Mouse (Mus musculus): ENCODE measurements around the gene Alg1. TPM values are rescaled to one million over a fixed set of nuclear protein-coding genes. Genes with fewer than 3 reads are reported as not detected.
"Not testable (repeated sequence)": the region's sequence is repeated elsewhere in the genome, so short reads cannot be mapped to it uniquely, and the experiment has no call there.

Gene Alg1
- polyA plus RNA-seq, 1 experiment from 2014 or later, result 36.8 TPM

GRCm38 (mm10) chr16:5221403-5221802 lies 12.0 kb upstream of the Alg1 start:
- no peaks in the 10 kb centered on the region for H3K36me3 ChIP-seq (ENCODE audit: control insufficient read depth, insufficient read depth, low read length)
- 57% methylated on average over 4 of the region's 4 CpGs for WGBS

GRCm38 (mm10) chr16:5222140-5222539 lies 11.3 kb upstream of the Alg1 start, which contains the start of gene AU021092:
Gene AU021092, minus strand, starts transcription at chr16:5222299.
- no peak for DNase-seq (ENCODE audit: low spot score)
- 69% methylated on average over 6 of the region's 6 CpGs for WGBS
- no peak within 1 kb of the TSS for H3K4me3 ChIP-seq (ENCODE audit: low read depth, low read length)
- no peaks in the 10 kb centered on the region for H3K9me3 ChIP-seq (ENCODE audit: control insufficient read depth, low read length)
- no peaks in the 10 kb centered on the region for H3K36me3 ChIP-seq (ENCODE audit: control insufficient read depth, insufficient read depth, low read length)
- 0 out of 2 replicates have a peak, but pooled peaks cover 3% of the 10 kb centered on the region for H3K27me3 ChIP-seq (replicated peaks; ENCODE audit: control insufficient read depth, insufficient read depth, low read length)
- no peak; the same call in 1 of the 2 replicates for ATAC-seq (ENCODE audit: low read depth)
- no peak within 1 kb of the TSS for H3K27ac ChIP-seq (replicated peaks; ENCODE audit: low read depth, low read length)
- no peak within 1 kb of the TSS for H3K9ac ChIP-seq (ENCODE audit: low read depth, low read length)
- H3K4me1 ChIP-seq (ENCODE audit: control insufficient read depth, insufficient read depth, low read length), result no peaks in the 10 kb centered on the region
- no peak within 1 kb of the TSS for H3K4me2 ChIP-seq (ENCODE audit: low read depth, low read length)

More at GRCm38 (mm10) chr16:5221403-5221802, 12.0 kb upstream of the Alg1 start:
- Histone ChIP-seq H3K4me3 (ENCODE audit: low read depth, low read length) (no peak overlapping the region), H3K27me3 (replicated peaks; ENCODE audit: control insufficient read depth, insufficient read depth, low read length) (0 out of 2 replicates have a peak, but pooled peaks cover 3% of the 10 kb centered on the region), H3K4me1 (ENCODE audit: control insufficient read depth, insufficient read depth, low read length) (no peaks in the 10 kb centered on the region), H3K9ac (ENCODE audit: low read depth, low read length) (no peak overlapping the region), H3K27ac (replicated peaks; ENCODE audit: low read depth, low read length) (no peak overlapping the region), H3K4me2 (ENCODE audit: low read depth, low read length) (no peak overlapping the region), H3K9me3 (ENCODE audit: control insufficient read depth, low read length) (no peaks in the 10 kb centered on the region)
- peak; percentile 28 for DNase-seq (ENCODE audit: low spot score)
- ATAC-seq (ENCODE audit: low read depth), result peak; percentile 26; the same call in 1 of the 2 replicates

DNA sequence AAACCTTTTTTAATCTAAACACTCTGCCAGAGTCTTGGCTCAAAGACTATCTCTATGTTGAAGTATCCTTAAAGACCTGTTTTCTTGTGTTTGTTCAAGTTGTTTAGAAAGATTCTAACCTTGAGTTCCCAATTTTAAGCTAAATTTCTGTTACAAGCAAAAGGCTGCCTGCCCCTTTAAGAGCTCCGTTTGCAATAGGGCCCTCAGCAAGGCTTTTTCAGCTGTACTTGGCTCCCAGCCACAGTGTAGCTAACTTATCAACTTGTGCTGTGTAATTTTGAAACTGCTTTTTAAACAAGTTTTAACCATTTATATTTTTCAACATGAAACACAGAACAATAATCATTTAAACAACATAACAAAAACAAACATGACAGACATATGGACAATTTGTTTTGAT lies 6.9 kb upstream of the Alg1 start:
- H3K4me2 ChIP-seq (ENCODE audit: low read depth, low read length); ATAC-seq (ENCODE audit: low read depth); H3K27me3 ChIP-seq (replicated peaks; ENCODE audit: control insufficient read depth, insufficient read depth, low read length); H3K4me1 ChIP-seq (ENCODE audit: control insufficient read depth, insufficient read depth, low read length); H3K4me3 ChIP-seq (ENCODE audit: low read depth, low read length); H3K9me3 ChIP-seq (ENCODE audit: control insufficient read depth, low read length); H3K9ac ChIP-seq (ENCODE audit: low read depth, low read length); DNase-seq (ENCODE audit: low spot score); H3K36me3 ChIP-seq (ENCODE audit: control insufficient read depth, insufficient read depth, low read length); H3K27ac ChIP-seq (replicated peaks; ENCODE audit: low read depth, low read length): not testable (repeated sequence)
- 0% methylated on average over 1 of the region's 1 CpGs for WGBS

DNA sequence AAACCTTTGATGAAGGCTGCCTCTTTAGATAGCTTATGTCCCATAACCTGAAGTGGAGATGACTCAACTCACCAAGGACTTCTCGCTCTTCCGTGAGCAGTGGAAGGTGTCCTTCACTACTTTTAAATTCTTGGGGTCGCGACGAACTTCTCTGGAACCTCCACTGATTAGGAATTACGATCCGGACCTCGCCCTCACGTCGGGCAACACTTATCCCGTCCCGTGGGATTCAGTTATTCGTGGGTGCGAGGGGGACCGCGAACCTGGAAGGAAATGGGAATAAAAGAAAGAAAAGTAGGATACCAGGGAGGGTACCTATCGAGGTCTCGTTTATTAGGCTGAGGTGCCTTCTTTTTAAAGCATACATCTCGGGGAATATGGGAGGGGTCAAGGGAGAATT lies 5.9 kb upstream of the Alg1 start:
- 80% methylated on average over 19 of the region's 19 CpGs for WGBS
- not testable (repeated sequence) for ATAC-seq (ENCODE audit: low read depth); H3K4me2 ChIP-seq (ENCODE audit: low read depth, low read length)

DNA sequence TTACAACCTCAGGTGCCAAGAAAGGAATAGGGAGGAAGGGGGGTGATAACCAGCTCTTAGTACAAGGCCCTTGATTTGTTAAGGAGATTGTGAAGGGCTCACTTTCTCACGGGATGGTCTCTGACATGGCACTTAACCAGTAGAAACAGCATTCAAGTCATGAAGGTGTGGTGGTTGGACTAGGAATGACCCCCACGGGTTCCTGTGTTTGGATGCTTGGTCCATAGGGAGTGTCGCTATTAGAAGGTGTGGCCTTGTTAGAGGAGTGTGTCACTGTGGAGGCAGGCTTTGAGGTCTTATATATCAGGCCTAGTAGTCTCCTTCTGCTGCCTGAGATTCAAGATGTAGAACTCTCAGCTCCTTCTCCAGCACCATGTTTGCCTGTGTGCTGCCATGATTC lies 5.3 kb upstream of the Alg1 start:
- H3K4me2 ChIP-seq (ENCODE audit: low read depth, low read length); ATAC-seq (ENCODE audit: low read depth); H3K9me3 ChIP-seq (ENCODE audit: control insufficient read depth, low read length); H3K36me3 ChIP-seq (ENCODE audit: control insufficient read depth, insufficient read depth, low read length); H3K4me1 ChIP-seq (ENCODE audit: control insufficient read depth, insufficient read depth, low read length); H3K27ac ChIP-seq (replicated peaks; ENCODE audit: low read depth, low read length); H3K4me3 ChIP-seq (ENCODE audit: low read depth, low read length); DNase-seq (ENCODE audit: low spot score); H3K27me3 ChIP-seq (replicated peaks; ENCODE audit: control insufficient read depth, insufficient read depth, low read length); H3K9ac ChIP-seq (ENCODE audit: low read depth, low read length): not testable (repeated sequence)
- WGBS, result 81% methylated on average over 3 of the region's 3 CpGs

More for the DNA sequence above, 5.9 kb upstream of the Alg1 start:
- H3K27ac ChIP-seq (replicated peaks; ENCODE audit: low read depth, low read length); H3K4me3 ChIP-seq (ENCODE audit: low read depth, low read length); H3K9ac ChIP-seq (ENCODE audit: low read depth, low read length); H3K27me3 ChIP-seq (replicated peaks; ENCODE audit: control insufficient read depth, insufficient read depth, low read length); DNase-seq (ENCODE audit: low spot score); H3K4me1 ChIP-seq (ENCODE audit: control insufficient read depth, insufficient read depth, low read length); H3K9me3 ChIP-seq (ENCODE audit: control insufficient read depth, low read length); H3K36me3 ChIP-seq (ENCODE audit: control insufficient read depth, insufficient read depth, low read length): not testable (repeated sequence)

DNA sequence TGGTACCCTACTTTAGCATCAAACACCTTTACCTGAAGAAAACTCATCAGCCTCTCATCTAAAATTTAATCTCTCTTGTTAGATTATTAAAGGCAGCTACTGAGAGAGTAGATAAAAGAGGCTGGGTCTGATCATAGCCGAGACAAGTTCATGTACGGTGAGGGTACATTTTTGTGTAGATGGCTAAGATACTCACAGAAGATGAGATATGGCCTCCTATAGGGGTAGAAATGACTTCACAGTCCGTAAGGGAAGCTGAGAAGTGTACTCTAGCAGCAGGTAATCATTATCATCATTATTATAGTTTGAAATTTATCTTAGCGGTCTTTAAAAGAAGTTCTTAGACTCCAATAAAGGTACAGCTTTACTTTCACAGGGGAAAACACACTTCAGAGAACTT lies 439 bp upstream of the Alg1 start:
- no peak overlapping the region for H3K27ac ChIP-seq (replicated peaks; ENCODE audit: low read depth, low read length)
- no peak overlapping the region; the same call in 1 of the 2 replicates for H3K9ac ChIP-seq (ENCODE audit: low read depth, low read length)
- peak overlapping the region; percentile 86 for H3K4me3 ChIP-seq (ENCODE audit: low read depth, low read length)
- peaks cover 6% of the 10 kb centered on the region for H3K4me1 ChIP-seq (ENCODE audit: control insufficient read depth, insufficient read depth, low read length)
- H3K27me3 ChIP-seq (replicated peaks; ENCODE audit: control insufficient read depth, insufficient read depth, low read length), result no peaks in the 10 kb centered on the region
- no peaks in the 10 kb centered on the region for H3K9me3 ChIP-seq (ENCODE audit: control insufficient read depth, low read length)
- ATAC-seq (ENCODE audit: low read depth) (0 out of 2 replicates have a peak, but pooled peaks have one; percentile 6), DNase-seq (ENCODE audit: low spot score) (no peak)
- 66% methylated on average over 4 of the region's 4 CpGs for WGBS
- no peaks in the 10 kb centered on the region for H3K36me3 ChIP-seq (ENCODE audit: control insufficient read depth, insufficient read depth, low read length)
- H3K4me2 ChIP-seq (ENCODE audit: low read depth, low read length), result peak overlapping the region; percentile 78

DNA sequence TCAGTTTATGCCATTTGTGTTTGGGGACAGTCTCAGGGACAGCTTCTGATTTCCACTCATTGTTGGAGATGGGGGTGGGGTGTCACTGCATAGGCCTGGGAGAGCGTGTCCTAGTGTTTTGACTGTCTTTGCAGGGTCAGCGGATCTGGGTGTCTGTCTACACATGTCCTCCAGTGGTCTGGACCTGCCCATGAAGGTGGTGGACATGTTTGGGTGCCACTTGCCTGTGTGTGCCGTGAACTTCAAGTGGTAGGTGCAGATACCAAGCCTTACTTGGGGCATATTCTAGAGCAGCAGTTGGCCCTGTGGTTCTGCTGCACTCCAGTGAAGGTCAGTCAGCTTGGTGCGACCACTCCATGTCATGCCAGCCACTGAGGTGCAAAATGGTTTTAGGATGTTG lies 8.9 kb downstream of the Alg1 start:
- no peak for ATAC-seq (ENCODE audit: low read depth)
- Histone ChIP-seq H3K4me2 (ENCODE audit: low read depth, low read length) (no peak overlapping the region), H3K4me3 (ENCODE audit: low read depth, low read length) (no peak overlapping the region), H3K9ac (ENCODE audit: low read depth, low read length) (no peak overlapping the region), H3K9me3 (ENCODE audit: control insufficient read depth, low read length) (no peaks in the 10 kb centered on the region), H3K36me3 (ENCODE audit: control insufficient read depth, insufficient read depth, low read length) (peaks cover 69% of the 10 kb centered on the region), H3K4me1 (ENCODE audit: control insufficient read depth, insufficient read depth, low read length) (no peaks in the 10 kb centered on the region), H3K27me3 (replicated peaks; ENCODE audit: control insufficient read depth, insufficient read depth, low read length) (no peaks in the 10 kb centered on the region), H3K27ac (replicated peaks; ENCODE audit: low read depth, low read length) (no peak overlapping the region)
- DNase-seq (ENCODE audit: low spot score), result no peak
- 94% methylated on average over 4 of the region's 4 CpGs for WGBS

DNA sequence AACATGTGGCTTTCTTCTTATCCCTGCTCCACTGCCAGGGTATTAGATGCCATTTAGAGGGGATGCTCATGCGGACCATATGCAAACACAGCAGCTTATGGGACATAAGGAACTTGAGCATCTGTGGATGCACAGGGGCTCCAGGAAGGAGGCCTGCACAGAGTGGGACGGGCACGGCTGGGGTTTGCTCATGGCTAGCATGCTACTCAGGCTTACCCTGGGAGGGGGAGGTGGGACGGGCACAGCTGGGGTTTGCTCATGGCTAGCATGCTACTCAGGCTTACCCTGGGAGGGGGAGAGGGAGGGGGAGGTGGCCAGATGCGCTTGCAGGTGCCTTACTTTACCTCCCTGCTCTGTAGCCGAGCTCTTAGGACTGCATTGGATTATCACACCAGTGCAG lies 9.5 kb downstream of the Alg1 start:
- no peak overlapping the region for H3K4me2 ChIP-seq (ENCODE audit: low read depth, low read length)
- DNase-seq (ENCODE audit: low spot score) (no peak), ATAC-seq (ENCODE audit: low read depth) (no peak)
- H3K27ac ChIP-seq (replicated peaks; ENCODE audit: low read depth, low read length), result no peak overlapping the region
- no peak overlapping the region for H3K9ac ChIP-seq (ENCODE audit: low read depth, low read length)
- no peaks in the 10 kb centered on the region for H3K4me1 ChIP-seq (ENCODE audit: control insufficient read depth, insufficient read depth, low read length)
- no peaks in the 10 kb centered on the region for H3K27me3 ChIP-seq (replicated peaks; ENCODE audit: control insufficient read depth, insufficient read depth, low read length)
- no peak overlapping the region for H3K4me3 ChIP-seq (ENCODE audit: low read depth, low read length)
- 82% methylated on average over 5 of the region's 6 CpGs for WGBS
- H3K9me3 ChIP-seq (ENCODE audit: control insufficient read depth, low read length), result no peaks in the 10 kb centered on the region
- peaks cover 75% of the 10 kb centered on the region for H3K36me3 ChIP-seq (ENCODE audit: control insufficient read depth, insufficient read depth, low read length)

DNA sequence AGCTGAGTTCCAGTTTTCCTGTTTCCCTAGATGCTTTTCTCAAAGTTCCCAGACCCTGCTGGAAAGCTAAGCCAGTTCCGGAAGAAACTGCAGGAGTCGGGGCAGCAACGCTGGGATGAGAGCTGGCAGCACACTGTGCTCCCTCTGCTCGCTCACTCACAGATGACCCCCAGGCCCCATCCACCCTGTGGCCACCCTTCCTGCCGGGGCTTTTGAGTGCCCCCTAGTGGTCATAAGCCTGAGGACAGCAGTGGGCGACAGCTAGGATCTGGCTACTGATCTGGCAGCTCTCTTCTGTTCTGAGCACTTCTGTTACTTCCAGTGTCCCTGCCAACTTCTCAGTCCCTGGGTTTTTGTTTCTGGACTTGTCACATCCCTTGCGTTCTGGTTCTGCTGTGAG lies 11.0 kb downstream of the Alg1 start:
- H3K9me3 ChIP-seq (ENCODE audit: control insufficient read depth, low read length), result no peaks in the 10 kb centered on the region
- H3K9ac ChIP-seq (ENCODE audit: low read depth, low read length), result no peak overlapping the region
- H3K4me3 ChIP-seq (ENCODE audit: low read depth, low read length), result no peak overlapping the region
- no peak overlapping the region for H3K4me2 ChIP-seq (ENCODE audit: low read depth, low read length)
- H3K4me1 ChIP-seq (ENCODE audit: control insufficient read depth, insufficient read depth, low read length), result no peaks in the 10 kb centered on the region
- DNase-seq (ENCODE audit: low spot score), result peak; percentile 10
- H3K27me3 ChIP-seq (replicated peaks; ENCODE audit: control insufficient read depth, insufficient read depth, low read length), result no peaks in the 10 kb centered on the region
- ATAC-seq (ENCODE audit: low read depth), result peak; percentile 56; the same call in 1 of the 2 replicates
- H3K36me3 ChIP-seq (ENCODE audit: control insufficient read depth, insufficient read depth, low read length), result peaks cover 85% of the 10 kb centered on the region
- WGBS, result 38% methylated on average over 6 of the region's 7 CpGs
- H3K27ac ChIP-seq (replicated peaks; ENCODE audit: low read depth, low read length), result no peak overlapping the region

All from embryonic facial prominence, embryonic 14.5 days (tissue).